Mouse (Mus musculus): ENCODE measurements around the gene Zkscan16. TPM values are rescaled to one million over a fixed set of nuclear protein-coding genes. Genes with fewer than 3 reads are reported as not detected.
A peak's percentile ranks its signal among the peaks of the same experiment; 100 is the strongest.

Zkscan16 gene
- polyA plus RNA-seq, 2 experiments: 0.08 to 0.11 TPM

GRCm38 (mm10) chr4:58952630-58953029, 9.2 kb downstream of the Zkscan16 start:
- H3K27me3 ChIP-seq (ENCODE audit: control insufficient read depth, insufficient read depth, low read length): no peaks in the 10 kb centered on the region
- ATAC-seq (ENCODE audit: insufficient read depth): no peak
- 83% methylated on average over 11 of the region's 11 CpGs for WGBS (ENCODE audit: insufficient replicate concordance)
- H3K4me2 ChIP-seq (ENCODE audit: low read depth): no peak overlapping the region
- no peak overlapping the region for H3K4me3 ChIP-seq (ENCODE audit: insufficient read depth in 1 of 2, low read depth in 2 of 2, low read length in 2 of 2)
- no peak overlapping the region for H3K9ac ChIP-seq (replicated peaks)
- H3K9me3 ChIP-seq (ENCODE audit: control insufficient read depth, low read length): no peaks in the 10 kb centered on the region
- no peaks in the 10 kb centered on the region for H3K36me3 ChIP-seq (replicated peaks; ENCODE audit: control insufficient read depth, insufficient read depth, low read depth)
- TF ChIP-seq EP300 (IDR thresholded peaks at IDR 0.05; ENCODE audit: low read depth) (no peak), CTCF (IDR thresholded peaks at IDR 0.05; ENCODE audit: low read depth) (no peak)
- no peak overlapping the region for H3K27ac ChIP-seq
- DNase-seq (ENCODE audit: low read depth in 3 of 3, low spot score in 3 of 3): no peak
- H3K4me1 ChIP-seq (replicated peaks; ENCODE audit: control insufficient read depth in 2 of 2, insufficient read depth in 2 of 2, low read length in 1 of 2): no peaks in the 10 kb centered on the region

- Histone ChIP-seq H3K4me1 (replicated peaks; ENCODE audit: control insufficient read depth in 2 of 2, insufficient read depth in 2 of 2, low read length in 1 of 2) (no peaks in the 10 kb centered on the region), H3K27ac (no peak overlapping the region), H3K9ac (replicated peaks) (no peak overlapping the region), H3K27me3 (ENCODE audit: control insufficient read depth, insufficient read depth, low read length) (no peaks in the 10 kb centered on the region), H3K4me3 (ENCODE audit: insufficient read depth in 1 of 2, low read depth in 2 of 2, low read length in 2 of 2) (no peak overlapping the region), H3K9me3 (ENCODE audit: control insufficient read depth, low read length) (no peaks in the 10 kb centered on the region), H3K4me2 (ENCODE audit: low read depth) (no peak overlapping the region), H3K36me3 (replicated peaks; ENCODE audit: control insufficient read depth, insufficient read depth, low read depth) (no peaks in the 10 kb centered on the region)
- ATAC-seq (ENCODE audit: insufficient read depth): no peak
- WGBS (ENCODE audit: insufficient replicate concordance): 68% methylated on average over 15 of the region's 15 CpGs
- no peak for DNase-seq (ENCODE audit: low read depth in 3 of 3, low spot score in 3 of 3)
- TF ChIP-seq CTCF (IDR thresholded peaks at IDR 0.05; ENCODE audit: low read depth) (no peak), EP300 (IDR thresholded peaks at IDR 0.05; ENCODE audit: low read depth) (no peak)
Observed at GRCm38 (mm10) chr4:58961719-58962118, 18.3 kb downstream of the Zkscan16 start.

GRCm38 (mm10) chr4:58963271-58963670, 19.8 kb downstream of the Zkscan16 start:
- ATAC-seq (ENCODE audit: insufficient read depth): no peak
- H3K4me2 ChIP-seq (ENCODE audit: low read depth): no peak overlapping the region
- WGBS (ENCODE audit: insufficient replicate concordance): 75% methylated on average over 4 of the region's 4 CpGs
- no peaks in the 10 kb centered on the region for H3K27me3 ChIP-seq (ENCODE audit: control insufficient read depth, insufficient read depth, low read length)
- no peak overlapping the region for H3K27ac ChIP-seq
- H3K9me3 ChIP-seq (ENCODE audit: control insufficient read depth, low read length): no peaks in the 10 kb centered on the region
- H3K4me3 ChIP-seq (ENCODE audit: insufficient read depth in 1 of 2, low read depth in 2 of 2, low read length in 2 of 2): no peak overlapping the region
- no peaks in the 10 kb centered on the region for H3K36me3 ChIP-seq (replicated peaks; ENCODE audit: control insufficient read depth, insufficient read depth, low read depth)
- no peaks in the 10 kb centered on the region for H3K4me1 ChIP-seq (replicated peaks; ENCODE audit: control insufficient read depth in 2 of 2, insufficient read depth in 2 of 2, low read length in 1 of 2)
- TF ChIP-seq CTCF (IDR thresholded peaks at IDR 0.05; ENCODE audit: low read depth) (no peak), EP300 (IDR thresholded peaks at IDR 0.05; ENCODE audit: low read depth) (no peak)
- no peak overlapping the region for H3K9ac ChIP-seq (replicated peaks)
- DNase-seq (ENCODE audit: low read depth in 3 of 3, low spot score in 3 of 3): no peak

- Histone ChIP-seq H3K27ac (no peak overlapping the region), H3K4me3 (ENCODE audit: insufficient read depth in 1 of 2, low read depth in 2 of 2, low read length in 2 of 2) (no peak overlapping the region), H3K4me1 (replicated peaks; ENCODE audit: control insufficient read depth in 2 of 2, insufficient read depth in 2 of 2, low read length in 1 of 2) (peaks cover 1 to 2% of the 10 kb centered on the region in 2 experiments), H3K36me3 (replicated peaks; ENCODE audit: control insufficient read depth, insufficient read depth, low read depth) (no peaks in the 10 kb centered on the region), H3K27me3 (ENCODE audit: control insufficient read depth, insufficient read depth, low read length) (no peaks in the 10 kb centered on the region), H3K9ac (replicated peaks) (no peak overlapping the region), H3K4me2 (ENCODE audit: low read depth) (no peak overlapping the region), H3K9me3 (ENCODE audit: control insufficient read depth, low read length) (no peaks in the 10 kb centered on the region)
- TF ChIP-seq EP300 (IDR thresholded peaks at IDR 0.05; ENCODE audit: low read depth): no peak
- no peak for TF ChIP-seq CTCF (IDR thresholded peaks at IDR 0.05; ENCODE audit: low read depth)
- 53% methylated on average over 1 of the region's 1 CpGs for WGBS (ENCODE audit: insufficient replicate concordance)
- DNase-seq (ENCODE audit: low read depth in 3 of 3, low spot score in 3 of 3): no peak
- no peak for ATAC-seq (ENCODE audit: insufficient read depth)
Observed at GRCm38 (mm10) chr4:58965136-58965535, 21.7 kb downstream of the Zkscan16 start.

GRCm38 (mm10) chr4:58970678-58971077, 27.2 kb downstream of the Zkscan16 start:
- ATAC-seq (ENCODE audit: insufficient read depth): peak; percentile 97
- no peak overlapping the region for H3K4me3 ChIP-seq (ENCODE audit: insufficient read depth in 1 of 2, low read depth in 2 of 2, low read length in 2 of 2)
- H3K9ac ChIP-seq (replicated peaks): no peak overlapping the region
- H3K4me1 ChIP-seq (replicated peaks; ENCODE audit: control insufficient read depth in 2 of 2, insufficient read depth in 2 of 2, low read length in 1 of 2): peaks cover 16 to 18% of the 10 kb centered on the region in 2 experiments
- DNase-seq (ENCODE audit: low read depth in 3 of 3, low spot score in 3 of 3): peak; percentile 63 to 66 (median 64)
- H3K9me3 ChIP-seq (ENCODE audit: control insufficient read depth, low read length): no peaks in the 10 kb centered on the region
- peak overlapping the region; percentile 43 for H3K4me2 ChIP-seq (ENCODE audit: low read depth)
- 27% methylated on average over 4 of the region's 4 CpGs for WGBS (ENCODE audit: insufficient replicate concordance)
- H3K27me3 ChIP-seq (ENCODE audit: control insufficient read depth, insufficient read depth, low read length): no peaks in the 10 kb centered on the region
- H3K36me3 ChIP-seq (replicated peaks; ENCODE audit: control insufficient read depth, insufficient read depth, low read depth): no peaks in the 10 kb centered on the region
- H3K27ac ChIP-seq: no peak overlapping the region
- TF ChIP-seq CTCF (IDR thresholded peaks at IDR 0.05; ENCODE audit: low read depth) (no peak), EP300 (IDR thresholded peaks at IDR 0.05; ENCODE audit: low read depth) (peak; percentile 78)
